Mouse (Mus musculus) lung, adult 2 months (tissue): ENCODE measurements at regions not wholly inside any gene's neighbourhood (a gene's known extent, or its start where the extent isn't known, plus 50 kb on each side); places are given as distances from the start of the nearest gene placed in this dataset.

Experiments used
- CTCF ChIP-seq: fragments of 200-500 bp; IDR thresholded peaks from 2 replicates; pipeline ENCODE4 v1.5.1; 2011; ENCODE audit warnings: mild to moderate bottlenecking, low read length, control low read depth; ENCODE audit not compliant: insufficient read depth
- POLR2A ChIP-seq: fragments of 200-500 bp; IDR thresholded peaks from 2 replicates; pipeline ENCODE4 v1.6.1; 2011; ENCODE audit warnings: low read depth, mild to moderate bottlenecking, control low read depth, low read length, borderline replicate concordance; ENCODE audit errors: extremely low read depth

DNA sequence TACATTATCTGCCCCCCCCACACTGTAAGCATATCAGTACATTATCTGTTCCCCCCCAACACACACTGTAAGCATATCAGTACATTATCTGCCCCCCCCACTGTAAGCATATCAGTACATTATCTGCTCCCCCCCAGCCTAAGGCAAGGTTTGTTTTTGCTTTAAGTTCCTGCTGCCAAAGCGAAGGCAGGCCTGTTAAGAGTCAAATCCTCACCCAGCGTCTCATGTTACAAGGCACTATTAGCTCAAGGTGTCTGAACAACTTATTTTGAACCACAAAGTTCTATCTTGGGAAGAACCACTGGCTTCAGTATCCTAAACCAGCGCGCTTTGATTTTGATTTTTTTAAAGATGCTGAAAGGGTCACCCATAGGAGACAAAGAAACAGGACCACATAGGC lies 93.1 kb downstream of the Bcl2l11 start:
- TF ChIP-seq CTCF, result no peak
- TF ChIP-seq POLR2A, result no peak
